Mouse (Mus musculus) brain, embryonic 14.5 days (tissue): ENCODE results near the gene Olfr476. TPM values are rescaled to one million over a fixed set of nuclear protein-coding genes. Genes with fewer than 3 reads are reported as not detected.
"Not testable (repeated sequence)": the region's sequence is repeated elsewhere in the genome, so short reads cannot be mapped to it uniquely, and the experiment has no call there.

Experiments used
- DNase-seq: peaks from one replicate; pipeline ENCODE4 v3.0.0-alpha.2; 2011; ENCODE audit warnings: low read depth
- CTCF ChIP-seq: fragments of 200-500 bp; IDR thresholded peaks from 2 replicates; pipeline ENCODE4 v1.5.1; 2012; ENCODE audit warnings: inconsistent platforms, mild to moderate bottlenecking, moderate library complexity, borderline replicate concordance; ENCODE audit not compliant: insufficient read depth, insufficient read length; ENCODE audit errors: extremely low read depth
- POLR2A ChIP-seq: fragments of 200-500 bp; IDR thresholded peaks from 2 replicates; pipeline ENCODE4 v1.6.1; 2012; ENCODE audit warnings: mild to moderate bottlenecking, inconsistent platforms, borderline replicate concordance; ENCODE audit not compliant: poor library complexity, insufficient read depth, insufficient read length, severe bottlenecking; ENCODE audit errors: extremely low read depth
- polyA plus RNA-seq: library from polyadenylated mRNA; depleted of rRNA; stranded (reverse); fragments of >200 nt; gene quantifications from 2 replicates; pipeline ENCODE4 v1.2.3, GENCODE M21; 2012; rRNA removed

The Olfr476 gene
- not detected in 2 replicates for polyA plus RNA-seq

DNA sequence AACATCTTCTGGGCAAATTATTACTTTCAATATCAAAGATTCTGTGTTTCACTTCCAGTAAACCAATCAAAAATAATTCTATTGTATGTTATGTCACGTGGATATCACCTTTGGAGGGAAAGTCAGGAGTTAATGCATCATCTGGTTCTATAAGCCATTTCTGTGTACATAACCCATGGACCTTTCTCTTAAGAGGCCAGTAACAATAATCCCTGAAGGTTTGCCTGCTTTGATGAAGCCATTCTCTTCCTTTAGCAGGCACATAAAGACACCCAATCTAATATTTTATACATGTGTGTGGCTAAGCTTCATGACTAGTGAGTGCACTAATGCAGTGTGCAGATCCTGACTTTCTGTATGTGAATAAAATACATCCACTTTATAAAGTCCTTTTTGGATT, at the start of gene Olfr476:
Olfr476 (plus strand) TSS at position 301 of the 400 bp plus-strand sequence.
- DNase-seq: no peak
- no peak for TF ChIP-seq POLR2A
- no peak for TF ChIP-seq CTCF

DNA sequence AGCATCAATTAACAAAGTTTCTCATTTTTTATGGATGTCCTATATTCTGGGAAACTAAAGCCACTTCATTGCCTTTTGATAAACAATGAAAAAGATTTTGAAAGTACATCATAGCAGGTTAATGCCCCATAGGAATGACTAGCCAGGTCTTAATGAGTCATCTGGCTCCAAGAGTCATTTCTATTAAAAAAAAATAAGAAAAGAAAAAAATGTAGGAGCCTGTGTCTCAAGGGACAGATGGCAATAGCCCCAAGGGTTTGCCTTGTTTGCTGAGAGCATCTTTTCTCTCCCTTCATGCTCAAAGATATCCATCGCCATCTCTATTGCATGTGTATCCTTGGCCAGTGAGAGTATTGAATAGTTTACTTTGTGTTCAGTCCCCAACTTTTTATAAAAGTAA, 34.5 kb upstream of the Olfr476 start, which contains the start of gene Olfr473:
Olfr473 (plus strand) TSS at position 301 of the 400 bp plus-strand sequence.
- DNase-seq: no peak
- no peak for TF ChIP-seq CTCF
- TF ChIP-seq POLR2A: no peak

DNA sequence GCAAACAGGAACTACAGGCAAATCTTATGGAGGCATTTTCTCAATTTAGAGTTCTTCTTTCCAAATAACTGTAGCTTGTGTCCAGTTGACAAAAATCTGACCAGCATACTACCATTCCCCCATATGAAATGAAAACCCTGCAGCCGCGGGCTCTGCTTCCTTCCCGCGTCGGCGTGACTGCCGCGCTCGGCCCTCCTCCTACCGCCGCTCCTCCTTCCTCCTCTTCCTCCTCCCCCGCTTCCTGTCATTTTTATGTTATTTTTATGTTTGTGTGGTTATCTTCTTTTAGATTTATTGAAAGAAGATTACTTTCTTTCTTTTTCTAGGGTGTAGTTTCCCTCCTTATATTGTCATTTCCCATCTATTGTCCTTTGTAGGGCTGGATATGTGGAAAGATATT, 12.1 kb upstream of the Olfr476 start:
- not testable (repeated sequence) for DNase-seq

DNA sequence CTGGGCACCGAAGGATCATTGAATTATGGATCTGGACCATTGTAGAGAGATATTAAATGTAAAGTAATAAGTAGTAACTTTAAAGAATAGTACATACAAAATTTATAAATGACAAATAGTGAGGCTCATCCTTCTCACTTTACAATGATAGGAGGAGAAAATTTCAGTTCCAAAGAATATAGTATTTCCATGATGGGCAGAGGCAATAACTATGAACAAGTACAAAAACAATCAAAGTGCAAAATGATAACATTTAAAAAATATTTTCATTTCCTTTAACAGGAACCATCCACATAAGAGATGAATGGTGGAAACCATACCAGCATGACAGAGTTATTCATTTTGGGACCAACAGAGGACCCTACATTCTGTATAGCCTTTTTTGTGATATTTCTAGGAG, 10.3 kb upstream of the Olfr476 start, which contains the start of gene Olfr474:
Olfr474 (plus strand) TSS at position 301 of the 400 bp plus-strand sequence.
- no peak for DNase-seq
- TF ChIP-seq POLR2A (no peak), CTCF (no peak)

DNA sequence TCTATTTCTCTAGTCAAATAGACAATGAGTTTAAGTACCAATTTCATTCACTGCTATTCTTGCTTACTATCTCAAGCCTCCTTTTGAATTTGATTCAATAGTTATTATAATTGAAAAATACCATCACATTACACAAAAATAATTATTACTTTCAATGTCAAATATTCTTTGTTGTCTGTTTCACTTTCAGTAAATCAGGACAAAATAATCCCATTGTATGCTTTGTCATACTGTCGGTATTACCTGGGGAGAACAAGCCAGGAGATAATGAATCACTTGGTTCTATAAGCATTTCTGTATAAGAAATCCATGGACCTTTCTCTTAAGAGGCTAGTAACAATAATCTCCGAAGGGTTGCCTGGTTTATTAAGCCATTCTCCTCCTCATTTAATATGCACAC, 21.8 kb downstream of the Olfr476 start, which contains the start of gene Olfr477:
Olfr477 (plus strand) TSS at position 301 of the 400 bp plus-strand sequence.
- TF ChIP-seq CTCF (no peak), POLR2A (no peak)
- DNase-seq: no peak

DNA sequence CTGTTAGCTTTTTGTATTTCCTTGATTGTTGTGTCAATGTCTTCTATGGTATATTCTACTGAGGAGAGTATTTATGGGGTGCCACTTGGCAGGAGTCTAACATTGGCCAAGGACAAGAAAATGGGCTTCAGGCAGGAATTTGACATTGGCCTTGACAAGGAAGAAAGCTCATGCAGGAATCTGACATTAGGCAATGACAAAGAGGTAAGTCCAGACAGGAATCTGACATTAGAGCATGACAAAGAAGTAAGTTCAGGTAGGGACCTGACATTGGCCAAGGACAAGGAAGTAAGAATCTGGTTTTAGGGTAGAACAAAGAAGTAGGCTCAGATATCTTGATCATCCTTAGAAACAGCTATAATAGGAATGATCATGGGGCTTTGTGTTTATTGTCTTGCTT, 49.7 kb downstream of the Olfr476 start:
- DNase-seq: not testable (repeated sequence)

Other genes starting within 250 kb of the Olfr476 start
- gene Cyb5r2, start 206.8 kb upstream of the Olfr476 start, polyA plus RNA-seq: 0.11 and 0.14 TPM in 2 replicates
- gene Ovch2, start 163.6 kb upstream of the Olfr476 start, polyA plus RNA-seq: 0.04 TPM in 1 of 2 replicates, not detected in the other
- gene Olfr467, start 152.5 kb upstream of the Olfr476 start, polyA plus RNA-seq: not detected in 2 replicates
- not detected in 2 replicates for gene Olfr469, start 139.3 kb upstream of the Olfr476 start, polyA plus RNA-seq
- not detected in 2 replicates for gene Olfr470, start 117.3 kb upstream of the Olfr476 start, polyA plus RNA-seq
- not detected in 2 replicates for gene Olfr472, start 66.9 kb upstream of the Olfr476 start, polyA plus RNA-seq
- not detected in 2 replicates for gene Olfr473, start 34.4 kb upstream of the Olfr476 start, polyA plus RNA-seq
- not detected in 2 replicates for gene Olfr474, start 10.2 kb upstream of the Olfr476 start, polyA plus RNA-seq
- not detected in 2 replicates for gene Olfr477, start 21.9 kb downstream of the Olfr476 start, polyA plus RNA-seq
- gene Olfr478, start 69.2 kb downstream of the Olfr476 start, polyA plus RNA-seq: not detected in 2 replicates
- gene Olfr479, start 85.9 kb downstream of the Olfr476 start, polyA plus RNA-seq: not detected in 2 replicates
- not detected in 2 replicates for gene Olfr480, start 102.5 kb downstream of the Olfr476 start, polyA plus RNA-seq
- not detected in 2 replicates for gene Olfr481, start 115.1 kb downstream of the Olfr476 start, polyA plus RNA-seq
- 0.03 TPM in 1 of 2 replicates, not detected in the other for gene Olfr482, start 132.8 kb downstream of the Olfr476 start, polyA plus RNA-seq
- not detected in 2 replicates for gene Olfr483, start 136.0 kb downstream of the Olfr476 start, polyA plus RNA-seq
- not detected in 2 replicates for gene Olfr484, start 162.6 kb downstream of the Olfr476 start, polyA plus RNA-seq
- not detected in 2 replicates for gene Olfr485, start 195.1 kb downstream of the Olfr476 start, polyA plus RNA-seq
- not detected in 2 replicates for gene Olfr486, start 207.9 kb downstream of the Olfr476 start, polyA plus RNA-seq
- not detected in 2 replicates for gene Olfr487, start 249.8 kb downstream of the Olfr476 start, polyA plus RNA-seq